Mouse (Mus musculus) liver, adult 2 months (tissue): ENCODE results near the gene Tgm2. TPM values are rescaled to one million over a fixed set of nuclear protein-coding genes. Genes with fewer than 3 reads are reported as not detected.

Experiments used
- DNase-seq: peaks from one replicate; pipeline ENCODE4 v3.0.0-alpha.2; 2011; ENCODE audit warnings: low read depth, low spot score; ENCODE audit errors: extremely low read depth
- H3K27ac ChIP-seq: fragments of 200-500 bp; replicated peaks from 2 replicates; pipeline ENCODE4 v1.5.1; 2012; ENCODE audit warnings: low read depth, mild to moderate bottlenecking, control low read depth, inconsistent platforms, low read length; ENCODE audit not compliant: insufficient read depth
- H3K27me3 ChIP-seq: fragments of 200-500 bp; 2 replicates; pipeline ENCODE4 v1.6.1; 2012; ENCODE audit warnings: mild to moderate bottlenecking, moderate library complexity, low read length, inconsistent platforms; ENCODE audit not compliant: control insufficient read depth, insufficient read depth
- H3K36me3 ChIP-seq: fragments of 200-500 bp; 2 replicates; pipeline ENCODE4 v1.6.1; 2012; ENCODE audit warnings: low read length, inconsistent platforms; ENCODE audit not compliant: control insufficient read depth, insufficient read depth
- H3K4me1 ChIP-seq: fragments of 200-500 bp; 2 replicates; pipeline ENCODE4 v1.6.1; 2011; ENCODE audit warnings: low read length; ENCODE audit not compliant: control insufficient read depth, insufficient read depth
- H3K4me3 ChIP-seq: fragments of 200-500 bp; 2 replicates; pipeline ENCODE4 v1.5.1; 2011; ENCODE audit warnings: low read depth, mild to moderate bottlenecking, control low read depth, low read length, moderate library complexity; ENCODE audit not compliant: insufficient read depth
- H3K79me2 ChIP-seq: fragments of 200-500 bp; 2 replicates; pipeline ENCODE4 v1.6.1; 2012; ENCODE audit warnings: inconsistent platforms, mild to moderate bottlenecking, low read length, moderate library complexity; ENCODE audit not compliant: control insufficient read depth, insufficient read depth
- H3K9ac ChIP-seq: fragments of 200-500 bp; 2 replicates; pipeline ENCODE4 v1.6.1; 2012; ENCODE audit warnings: low read depth, mild to moderate bottlenecking, control low read depth, inconsistent platforms, low read length
- CTCF ChIP-seq: fragments of 200-500 bp; IDR thresholded peaks from 2 replicates; pipeline ENCODE4 v1.5.1; 2011; ENCODE audit warnings: low read depth, low read length, control low read depth
- POLR2A ChIP-seq: fragments of 200-500 bp; IDR thresholded peaks from 2 replicates; pipeline ENCODE4 v1.6.1; 2011; ENCODE audit warnings: low read length, control low read depth; ENCODE audit not compliant: insufficient read depth; ENCODE audit errors: extremely low read depth
- WGBS: fragments of 180-500 bp; shearing (Covaris S2); methylation state at CpG from one replicate; pipeline ENCODE4 v1.1.7; 2018; 5-methylcytosine and 5-hydroxymethylcytosine counted together
- polyA plus RNA-seq: library from polyadenylated mRNA; depleted of rRNA; stranded (reverse); fragments of >200 nt; gene quantifications from 2 replicates; pipeline ENCODE4 v1.2.3, GENCODE M21; 2012
- total RNA-seq: library from RNA; depleted of rRNA; stranded (reverse); fragments of >200 nt; gene quantifications from 2 replicates; pipeline ENCODE4 v1.2.3, GENCODE M21; 2014

Gene Tgm2
- total and polyA plus RNA-seq, 2 experiments: 68.3 to 91.7 TPM

DNA sequence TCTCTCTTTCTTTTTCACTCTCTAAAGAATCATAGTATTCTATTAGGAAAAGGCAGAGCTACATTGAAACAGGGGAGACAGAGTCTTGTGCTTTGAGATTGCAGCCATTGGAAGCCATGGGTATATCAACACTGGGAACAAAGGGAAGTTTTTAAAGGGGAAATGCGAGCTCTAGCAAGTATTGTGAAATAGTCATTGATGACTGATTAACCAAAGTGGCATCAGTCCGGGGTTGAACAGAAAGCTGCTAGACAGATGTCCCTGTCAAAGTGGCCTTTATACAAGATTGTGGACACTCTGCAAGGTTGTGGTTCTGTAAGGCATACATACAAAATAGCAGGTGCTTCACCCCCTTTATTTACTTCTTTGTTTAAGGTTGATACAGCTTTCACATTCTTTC, 9.4 kb upstream of the Tgm2 start:
- H3K79me2 ChIP-seq: no peaks in the 10 kb centered on the region
- peaks cover 13% of the 10 kb centered on the region for H3K4me1 ChIP-seq
- TF ChIP-seq CTCF: no peak
- TF ChIP-seq POLR2A: no peak
- H3K27me3 ChIP-seq: no peaks in the 10 kb centered on the region
- no peak overlapping the region for H3K4me3 ChIP-seq
- no peaks in the 10 kb centered on the region for H3K36me3 ChIP-seq
- peak; percentile 94 for DNase-seq
- no peak overlapping the region for H3K9ac ChIP-seq
- WGBS: 19% methylated on average over 2 of the region's 2 CpGs
- peak overlapping the region; percentile 58 for H3K27ac ChIP-seq

DNA sequence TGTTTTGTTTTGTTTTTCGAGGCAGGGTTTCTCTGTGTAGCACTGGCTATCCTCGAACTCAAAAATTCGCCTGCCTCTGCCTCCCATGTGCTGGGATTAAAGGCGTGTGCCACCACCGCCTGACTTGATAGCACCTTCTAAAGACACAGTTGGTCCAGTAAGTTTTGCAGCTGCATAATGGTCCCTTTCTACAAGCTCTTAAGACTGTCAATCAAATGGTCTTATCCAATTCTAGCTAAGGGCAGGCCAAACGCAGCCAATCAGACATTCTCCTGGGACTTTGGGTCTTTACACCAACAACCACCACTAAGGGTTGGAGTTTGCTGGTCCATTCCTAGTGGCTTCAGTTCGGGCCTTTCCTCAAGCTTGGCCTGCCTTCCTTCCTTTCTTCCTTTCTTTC, 8.9 kb upstream of the Tgm2 start:
- 77% methylated on average over 7 of the region's 7 CpGs for WGBS
- H3K36me3 ChIP-seq: no peaks in the 10 kb centered on the region
- no peak for DNase-seq
- TF ChIP-seq CTCF (no peak), POLR2A (no peak)
- no peak overlapping the region for H3K27ac ChIP-seq
- H3K4me1 ChIP-seq: peaks cover 9% of the 10 kb centered on the region
- no peak overlapping the region for H3K4me3 ChIP-seq
- H3K9ac ChIP-seq: no peak overlapping the region
- H3K27me3 ChIP-seq: no peaks in the 10 kb centered on the region
- H3K79me2 ChIP-seq: no peaks in the 10 kb centered on the region

DNA sequence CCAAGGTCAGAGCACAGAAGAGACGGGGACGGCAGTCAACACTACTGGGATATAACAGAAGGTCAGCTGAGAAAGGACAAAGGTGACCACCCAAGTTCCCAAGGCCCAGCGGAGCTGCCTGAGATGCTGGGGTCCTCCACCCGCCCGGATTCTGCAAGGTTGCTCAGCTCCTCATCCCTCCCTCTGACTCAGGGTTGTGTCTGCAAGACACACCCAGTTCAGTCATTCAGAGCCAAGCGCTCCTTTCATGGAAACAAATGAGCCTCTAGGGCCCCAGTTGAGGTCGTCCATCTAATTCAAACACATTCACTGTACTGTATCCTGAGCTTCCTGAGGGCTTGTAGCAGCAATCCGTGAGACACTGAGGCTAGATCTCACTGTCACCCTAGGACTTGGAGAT, 8.4 kb upstream of the Tgm2 start:
- no peaks in the 10 kb centered on the region for H3K79me2 ChIP-seq
- no peaks in the 10 kb centered on the region for H3K27me3 ChIP-seq
- TF ChIP-seq POLR2A: no peak
- no peak for TF ChIP-seq CTCF
- no peaks in the 10 kb centered on the region for H3K36me3 ChIP-seq
- DNase-seq: no peak
- H3K27ac ChIP-seq: no peak overlapping the region
- peaks cover 9% of the 10 kb centered on the region for H3K4me1 ChIP-seq
- WGBS: 88% methylated on average over 8 of the region's 8 CpGs
- H3K4me3 ChIP-seq: no peak overlapping the region
- no peak overlapping the region for H3K9ac ChIP-seq

DNA sequence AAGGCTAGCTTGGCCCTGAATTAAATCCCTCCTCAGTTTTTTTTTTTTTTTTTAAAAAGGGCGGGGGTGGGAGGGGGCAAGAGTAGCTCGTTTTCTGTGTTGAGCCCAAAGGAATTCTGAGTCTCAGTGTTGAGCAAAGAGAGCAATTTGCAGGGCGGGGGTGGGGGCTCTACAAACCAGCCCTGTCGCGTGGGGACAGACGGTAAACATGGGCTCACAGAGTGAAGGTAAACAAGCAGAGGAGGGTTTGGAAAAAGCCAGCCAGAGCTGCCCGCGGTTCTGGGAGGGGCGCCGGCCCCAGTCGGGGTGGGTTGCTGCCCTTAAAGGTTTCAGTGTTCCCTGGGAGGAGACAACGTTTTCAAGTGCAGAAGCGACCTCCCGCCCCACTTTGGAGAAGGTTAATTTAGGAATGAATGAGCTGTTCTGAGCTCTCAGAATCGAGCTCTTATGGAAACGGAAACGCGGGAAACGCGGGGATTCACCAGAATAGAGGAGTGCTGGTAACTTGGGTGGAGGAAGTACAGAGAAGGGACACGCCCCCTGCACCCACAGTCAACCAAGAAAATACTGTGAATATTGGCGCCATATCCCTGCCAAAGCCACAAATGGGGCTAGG, 7.6 kb upstream of the Tgm2 start:
- H3K9ac ChIP-seq: peak overlapping the region; percentile 1; the same call in 1 of the 2 replicates
- H3K4me1 ChIP-seq: peaks cover 6% of the 10 kb centered on the region
- peak overlapping the region; percentile 23; the same call in 1 of the 2 replicates for H3K4me3 ChIP-seq
- H3K36me3 ChIP-seq: no peaks in the 10 kb centered on the region
- no peak overlapping the region for H3K27ac ChIP-seq
- no peak for DNase-seq
- TF ChIP-seq CTCF (no peak), POLR2A (no peak)
- H3K27me3 ChIP-seq: no peaks in the 10 kb centered on the region
- H3K79me2 ChIP-seq: no peaks in the 10 kb centered on the region
- WGBS: 2% methylated on average over 22 of the region's 22 CpGs

DNA sequence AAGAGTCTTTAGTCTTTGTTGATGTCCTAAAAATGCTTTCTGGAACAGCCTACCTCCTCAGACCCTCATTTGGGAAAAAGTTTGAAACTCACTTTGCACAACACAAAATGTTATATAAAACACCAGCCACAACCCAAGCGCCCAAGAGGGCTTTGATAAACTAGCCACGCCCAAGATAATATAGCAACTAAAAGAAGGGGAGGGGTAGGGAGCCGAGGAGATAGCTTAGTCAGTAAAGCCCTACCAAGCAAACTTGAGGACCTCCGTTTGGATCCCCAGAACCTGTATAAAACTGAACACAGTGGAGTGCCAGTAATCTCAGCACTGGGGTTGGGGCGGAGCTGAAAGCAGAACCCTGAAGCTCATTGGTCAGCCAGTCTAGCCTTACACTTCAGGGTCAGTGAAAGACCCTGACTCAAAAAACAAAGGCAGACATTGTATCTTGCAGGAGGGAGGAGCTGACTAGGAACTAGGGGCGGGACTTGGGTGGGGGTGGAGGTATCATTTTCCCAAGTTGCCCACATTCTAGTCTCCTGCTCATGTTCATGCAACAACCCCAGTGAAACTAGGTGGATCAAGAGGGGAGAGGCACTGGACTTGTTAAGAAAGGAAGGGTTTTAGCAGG, 6.6 kb upstream of the Tgm2 start:
- peaks cover 6% of the 10 kb centered on the region for H3K4me1 ChIP-seq
- no peak for TF ChIP-seq CTCF
- no peak for TF ChIP-seq POLR2A
- WGBS: 78% methylated on average over 6 of the region's 6 CpGs

DNA sequence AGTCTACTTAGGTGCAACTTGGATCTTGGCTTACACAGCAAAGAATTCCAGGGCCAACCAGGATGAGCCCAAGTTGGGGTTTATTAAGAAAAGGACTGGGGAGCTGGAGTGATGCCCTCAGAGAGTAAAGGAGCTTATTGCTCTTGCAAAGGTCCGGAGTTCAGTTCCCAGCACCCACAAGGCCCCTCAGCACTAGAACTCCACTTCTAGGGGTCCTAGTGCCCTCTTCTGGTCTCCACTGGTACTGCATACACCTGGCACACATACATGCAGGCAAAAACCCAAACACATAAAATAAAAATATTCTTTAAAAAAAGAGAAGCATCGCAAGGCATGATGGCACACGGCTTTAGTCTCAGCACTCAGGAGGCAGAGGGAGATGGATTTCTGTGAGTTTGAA, 4.8 kb upstream of the Tgm2 start:
- no peaks in the 10 kb centered on the region for H3K36me3 ChIP-seq
- WGBS: 98% methylated on average over 3 of the region's 3 CpGs
- no peak overlapping the region for H3K9ac ChIP-seq
- H3K4me3 ChIP-seq: no peak overlapping the region
- no peak overlapping the region for H3K27ac ChIP-seq
- no peaks in the 10 kb centered on the region for H3K27me3 ChIP-seq
- H3K4me1 ChIP-seq: peaks cover 2% of the 10 kb centered on the region
- peaks cover 1% of the 10 kb centered on the region; the same call in 1 of the 2 replicates for H3K79me2 ChIP-seq
- TF ChIP-seq CTCF: peak; percentile 23; the same call in 1 of the 2 replicates
- TF ChIP-seq POLR2A: no peak
- DNase-seq: no peak

More for the DNA sequence above, 6.6 kb upstream of the Tgm2 start:
- Histone ChIP-seq H3K9ac (no peak overlapping the region), H3K27ac (no peak overlapping the region), H3K27me3 (no peaks in the 10 kb centered on the region), H3K36me3 (no peaks in the 10 kb centered on the region), H3K4me3 (no peak overlapping the region), H3K79me2 (no peaks in the 10 kb centered on the region)
- DNase-seq: no peak
